Mouse (Mus musculus) megakaryocyte, embryonic 14.5 days (primary cell): Measurements from ENCODE around the gene Arr3.

ENCODE experiments used
- FLI1 ChIP-seq: IDR thresholded peaks from 2 replicates; pipeline ENCODE4 v1.6.1; 2012; ENCODE audit warnings: low read length, inconsistent platforms, mixed read lengths
- GATA1 ChIP-seq: IDR thresholded peaks from 3 replicates; pipeline ENCODE4 v1.6.1; 2012; ENCODE audit warnings: mixed read lengths, low read length, inconsistent platforms, borderline replicate concordance

GRCm38 (mm10) chrX:100565696-100566095, 39.6 kb upstream of the Arr3 start:
- no peak for TF ChIP-seq FLI1
- TF ChIP-seq GATA1 = no peak
